Mouse (Mus musculus): ENCODE results near the gene Cyb5r1.

Gene Cyb5r1

DNA sequence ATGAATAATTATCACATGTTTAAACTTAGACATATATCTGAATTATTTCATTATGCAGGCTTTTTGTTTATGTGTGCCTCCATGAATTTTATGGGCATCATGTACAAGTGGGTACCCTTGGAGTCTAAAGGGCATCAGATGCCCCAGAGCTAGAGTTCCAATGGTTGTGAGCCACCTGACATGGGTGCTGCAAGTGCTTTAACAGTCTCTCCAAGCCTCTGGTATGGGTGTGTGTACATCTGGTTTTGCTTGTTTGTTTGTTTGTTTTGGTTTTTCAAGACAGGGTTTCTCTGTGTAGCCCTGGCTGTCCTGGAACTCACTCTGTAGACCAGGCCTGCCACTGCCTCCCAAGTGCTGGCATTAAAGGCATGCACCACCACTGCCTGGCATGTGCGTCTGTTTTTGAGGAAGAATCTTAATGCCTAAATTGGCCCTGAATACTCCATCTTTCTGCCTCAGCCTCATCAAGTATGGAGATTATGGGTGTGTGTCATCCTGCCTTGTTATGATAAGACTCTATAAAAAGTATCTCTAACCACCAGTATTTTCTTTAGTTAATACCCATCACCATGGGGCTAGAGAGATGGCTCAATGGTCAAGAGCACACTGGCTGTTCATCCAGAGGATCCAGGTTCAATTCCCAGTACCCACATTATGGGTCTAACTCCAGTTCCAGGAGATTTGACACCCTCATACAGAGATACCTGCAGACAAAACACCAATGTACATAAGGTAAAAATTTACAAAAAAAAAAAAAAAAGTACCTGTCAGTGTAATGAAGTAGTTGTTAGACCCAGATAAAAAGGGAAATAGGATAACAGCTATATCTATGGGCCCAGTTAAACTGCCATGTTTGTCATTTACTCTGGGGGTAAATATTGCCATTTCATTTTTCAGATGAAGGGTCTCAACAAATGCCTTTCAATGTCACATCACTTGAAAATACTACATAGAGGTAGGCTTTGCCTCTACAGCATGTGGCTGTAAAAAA lies 55.2 kb downstream of the Cyb5r1 start:
- DNase-seq, result no peak
